Mouse (Mus musculus): ENCODE measurements around the gene Dner. TPM values are rescaled to one million over a fixed set of nuclear protein-coding genes. Genes with fewer than 3 reads are reported as not detected.
A peak's percentile ranks its signal among the peaks of the same experiment; 100 is the strongest.

Dner gene
- total RNA-seq, 2 experiments from 2014 or later, result 0.18 TPM; not detected in 1

- ATAC-seq (ENCODE audit: poor library complexity, severe bottlenecking), result no peak
These were observed 231.9 kb downstream of the Dner start for GRCm38 (mm10) chr1:84463976-84464662.

- no peak for ATAC-seq (ENCODE audit: poor library complexity, severe bottlenecking)
These were observed 246.3 kb downstream of the Dner start for GRCm38 (mm10) chr1:84449566-84450278.

GRCm38 (mm10) chr1:84443640-84444039 is 252.4 kb downstream of the Dner start:
- peak; percentile 9; the same call in 1 of the 2 replicates for ATAC-seq (ENCODE audit: poor library complexity, severe bottlenecking)

- ATAC-seq (ENCODE audit: poor library complexity, severe bottlenecking), result no peak
These were observed 253.0 kb downstream of the Dner start for GRCm38 (mm10) chr1:84443050-84443449.

- no peak for ATAC-seq (ENCODE audit: poor library complexity, severe bottlenecking)
These were observed 254.6 kb downstream of the Dner start for GRCm38 (mm10) chr1:84441419-84441818.

GRCm38 (mm10) chr1:84437565-84437964 is 258.5 kb downstream of the Dner start:
- peak; percentile 94 for ATAC-seq (ENCODE audit: poor library complexity, severe bottlenecking)

GRCm38 (mm10) chr1:84436281-84436680 is 259.7 kb downstream of the Dner start:
- no peak for ATAC-seq (ENCODE audit: poor library complexity, severe bottlenecking)

- no peak for ATAC-seq (ENCODE audit: poor library complexity, severe bottlenecking)
These were observed 262.6 kb downstream of the Dner start for GRCm38 (mm10) chr1:84433291-84433980.

- ATAC-seq (ENCODE audit: poor library complexity, severe bottlenecking), result no peak
These were observed 263.7 kb downstream of the Dner start for GRCm38 (mm10) chr1:84432311-84432710.

- ATAC-seq (ENCODE audit: poor library complexity, severe bottlenecking), result no peak
These were observed 267.7 kb downstream of the Dner start for GRCm38 (mm10) chr1:84428331-84428730.

- no peak for ATAC-seq (ENCODE audit: poor library complexity, severe bottlenecking)
These were observed 268.3 kb downstream of the Dner start for GRCm38 (mm10) chr1:84427757-84428156.

GRCm38 (mm10) chr1:84426679-84427078 is 269.3 kb downstream of the Dner start:
- peak; percentile 79 for ATAC-seq (ENCODE audit: poor library complexity, severe bottlenecking)

- no peak for ATAC-seq (ENCODE audit: poor library complexity, severe bottlenecking)
These were observed 273.1 kb downstream of the Dner start for GRCm38 (mm10) chr1:84422881-84423280.

- peak; percentile 71 for ATAC-seq (ENCODE audit: poor library complexity, severe bottlenecking)
These were observed 274.2 kb downstream of the Dner start for GRCm38 (mm10) chr1:84421845-84422244.

- ATAC-seq (ENCODE audit: poor library complexity, severe bottlenecking), result no peak
These were observed 276.6 kb downstream of the Dner start for GRCm38 (mm10) chr1:84419416-84419815.

- no peak for ATAC-seq (ENCODE audit: poor library complexity, severe bottlenecking)
These were observed 277.5 kb downstream of the Dner start for GRCm38 (mm10) chr1:84418511-84418910.

GRCm38 (mm10) chr1:84417761-84418238 is 278.2 kb downstream of the Dner start:
- no peak for ATAC-seq (ENCODE audit: poor library complexity, severe bottlenecking)

- ATAC-seq (ENCODE audit: poor library complexity, severe bottlenecking), result no peak
These were observed 278.7 kb downstream of the Dner start for GRCm38 (mm10) chr1:84417276-84417675.

- ATAC-seq (ENCODE audit: poor library complexity, severe bottlenecking), result no peak
These were observed 281.6 kb downstream of the Dner start for GRCm38 (mm10) chr1:84414464-84414863.

GRCm38 (mm10) chr1:84409514-84409913 is 286.5 kb downstream of the Dner start:
- ATAC-seq (ENCODE audit: poor library complexity, severe bottlenecking), result no peak

GRCm38 (mm10) chr1:84408873-84409272 is 287.1 kb downstream of the Dner start:
- ATAC-seq (ENCODE audit: poor library complexity, severe bottlenecking), result no peak

- peak; percentile 93 for ATAC-seq (ENCODE audit: poor library complexity, severe bottlenecking)
These were observed 289.1 kb downstream of the Dner start for GRCm38 (mm10) chr1:84406891-84407290.

Measured in megakaryocyte, adult 5-6 weeks (primary cell).